Mouse (Mus musculus) forebrain, embryonic 13.5 days (tissue): ENCODE measurements at regions not wholly inside any gene's neighbourhood (a gene's known extent, or its start where the extent isn't known, plus 50 kb on each side); places are given as distances from the start of the nearest gene placed in this dataset.

Source experiments
- ATAC-seq: fragments of 200-750 bp; cut with Nextera tagmentation; 2 replicates; pipeline ENCODE4 v1.8.0; 2017
- H3K27ac ChIP-seq: fragments of 300-500 bp; sonication (generic); 2 replicates; pipeline ENCODE4 v1.5.1; 2015; ENCODE audit warnings: inconsistent platforms, mild to moderate bottlenecking, moderate library complexity
- H3K27me3 ChIP-seq: fragments of 300-500 bp; sonication (generic); 2 replicates; pipeline ENCODE4 v1.6.1; 2015; ENCODE audit warnings: mild to moderate bottlenecking, inconsistent platforms
- H3K36me3 ChIP-seq: fragments of 300-500 bp; sonication (generic); 2 replicates; pipeline ENCODE4 v1.6.1; 2015; ENCODE audit warnings: mild to moderate bottlenecking, inconsistent platforms; ENCODE audit not compliant: poor library complexity, severe bottlenecking
- H3K4me1 ChIP-seq: fragments of 300-500 bp; sonication (generic); 2 replicates; pipeline ENCODE4 v1.6.1; 2015; ENCODE audit warnings: inconsistent platforms
- H3K4me2 ChIP-seq: fragments of 300-500 bp; sonication (generic); 2 replicates; pipeline ENCODE4 v1.6.1; 2015; ENCODE audit warnings: inconsistent platforms, mild to moderate bottlenecking, moderate library complexity
- H3K4me3 ChIP-seq: fragments of 300-500 bp; sonication (generic); 2 replicates; pipeline ENCODE4 v1.5.1; 2015; ENCODE audit warnings: mild to moderate bottlenecking, inconsistent platforms
- H3K9ac ChIP-seq: fragments of 300-500 bp; sonication (generic); 2 replicates; pipeline ENCODE4 v1.6.1; 2015; ENCODE audit warnings: mild to moderate bottlenecking, inconsistent platforms
- H3K9me3 ChIP-seq: fragments of 300-500 bp; sonication (generic); replicated peaks from 2 replicates; pipeline ENCODE4 v1.6.1; 2016; ENCODE audit warnings: inconsistent platforms
- WGBS: fragments of 180-500 bp; shearing (Covaris S2); methylation state at CpG from one replicate; pipeline ENCODE4 v1.1.7; 2015; 5-methylcytosine and 5-hydroxymethylcytosine counted together

- Histone ChIP-seq H3K27ac (no peak overlapping the region), H3K4me1 (no peaks in the 10 kb centered on the region), H3K9me3 (no peaks in the 10 kb centered on the region), H3K9ac (no peak overlapping the region), H3K36me3 (no peaks in the 10 kb centered on the region), H3K27me3 (no peaks in the 10 kb centered on the region), H3K4me2 (no peak overlapping the region), H3K4me3 (no peak overlapping the region)
- WGBS, result 94% methylated on average over 4 of the region's 4 CpGs
- ATAC-seq, result no peak
Measured at GRCm38 (mm10) chr3:147041201-147041600, 189.0 kb downstream of the Ttll7 start.

DNA sequence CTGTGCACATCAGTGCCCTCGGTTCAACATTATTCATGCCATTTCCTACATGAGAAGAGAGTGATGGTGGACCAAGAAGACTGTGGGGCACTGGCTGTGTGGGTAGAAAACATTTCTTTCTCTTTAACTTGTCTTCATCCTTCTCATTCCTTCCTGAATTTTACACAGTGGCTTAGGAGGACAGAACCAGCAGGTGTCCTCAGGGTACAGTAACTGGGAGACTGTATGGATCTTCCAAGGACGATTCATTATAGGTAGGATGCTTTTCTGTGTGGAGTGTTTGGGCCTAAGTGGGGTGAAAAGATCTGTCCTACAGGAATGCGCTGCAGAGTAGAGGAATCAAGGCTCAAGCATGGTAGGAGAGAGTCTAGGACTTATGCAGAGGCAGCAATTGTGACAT, 190.7 kb downstream of the Ttll7 start:
- no peaks in the 10 kb centered on the region for H3K9me3 ChIP-seq
- 89% methylated on average over 3 of the region's 3 CpGs for WGBS
- ATAC-seq, result no peak

DNA sequence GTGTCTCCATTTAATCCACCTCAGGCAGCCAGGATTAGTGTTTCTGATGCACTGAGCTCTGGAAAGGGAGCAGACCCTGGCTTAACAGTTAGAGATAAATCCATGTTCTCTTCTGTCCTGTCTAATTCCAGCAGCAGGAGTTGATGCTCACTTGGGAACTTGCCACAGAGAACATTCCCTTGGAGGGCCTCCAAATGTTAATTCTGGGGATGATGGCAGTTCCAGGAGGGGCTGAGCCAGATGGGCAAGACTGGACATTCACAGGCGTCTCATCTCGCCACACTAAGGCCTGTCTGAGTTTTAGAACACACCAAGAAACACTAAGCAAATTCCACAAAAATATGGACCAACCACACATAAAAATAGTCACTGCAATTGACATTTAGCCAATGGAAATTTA, 194.5 kb downstream of the Ttll7 start:
- Histone ChIP-seq H3K27ac (no peak overlapping the region), H3K9ac (no peak overlapping the region), H3K4me1 (no peaks in the 10 kb centered on the region), H3K36me3 (no peaks in the 10 kb centered on the region), H3K4me2 (no peak overlapping the region), H3K27me3 (no peaks in the 10 kb centered on the region), H3K9me3 (no peaks in the 10 kb centered on the region; the same call in 1 of the 2 replicates), H3K4me3 (no peak overlapping the region)
- 73% methylated on average over 2 of the region's 2 CpGs for WGBS
- no peak for ATAC-seq

More for the DNA sequence above, 190.7 kb downstream of the Ttll7 start:
- Histone ChIP-seq H3K36me3 (no peaks in the 10 kb centered on the region), H3K27me3 (no peaks in the 10 kb centered on the region), H3K4me2 (no peak overlapping the region), H3K4me3 (no peak overlapping the region), H3K4me1 (no peaks in the 10 kb centered on the region), H3K27ac (no peak overlapping the region), H3K9ac (no peak overlapping the region)

DNA sequence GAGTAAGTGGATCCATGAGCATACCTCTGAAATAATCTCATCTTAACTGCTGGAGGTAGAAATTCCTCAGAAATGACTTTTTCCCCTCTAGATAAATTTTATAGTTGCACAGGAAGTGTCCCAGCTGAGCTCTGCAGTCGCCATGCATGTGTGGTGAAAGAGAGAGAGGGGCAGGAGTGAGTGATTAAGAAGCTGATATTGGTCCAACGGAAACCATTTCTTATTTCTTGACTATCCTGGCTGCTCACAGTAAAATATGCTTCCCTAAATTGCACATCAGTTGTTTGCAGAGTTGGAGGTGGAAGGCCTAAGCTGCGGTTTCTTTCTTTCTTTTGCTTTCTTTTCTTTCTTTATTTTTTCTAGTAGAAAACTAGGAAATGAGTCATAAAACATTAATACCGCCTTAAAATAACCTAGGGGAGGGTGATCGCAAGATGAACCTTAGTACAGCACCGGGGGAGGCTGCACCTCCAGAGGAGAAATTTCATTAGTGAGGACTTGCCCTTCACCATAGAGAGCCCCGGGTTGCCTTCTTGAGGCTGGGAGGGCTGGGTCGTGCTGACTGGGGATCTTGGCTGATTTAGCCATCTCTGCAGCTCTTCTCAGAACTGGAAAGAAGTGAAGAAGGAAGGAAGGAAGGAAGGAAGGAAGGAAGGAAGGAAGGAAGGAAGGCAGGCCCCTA, 202.1 kb downstream of the Ttll7 start:
- H3K27ac ChIP-seq, result no peak overlapping the region
- no peaks in the 10 kb centered on the region for H3K36me3 ChIP-seq
- H3K4me1 ChIP-seq, result no peaks in the 10 kb centered on the region
- WGBS, result 92% methylated on average over 8 of the region's 8 CpGs
- no peaks in the 10 kb centered on the region; the same call in 1 of the 2 replicates for H3K9me3 ChIP-seq
- no peak for ATAC-seq
- no peaks in the 10 kb centered on the region for H3K27me3 ChIP-seq
- no peak overlapping the region for H3K4me2 ChIP-seq
- no peak overlapping the region for H3K4me3 ChIP-seq
- no peak overlapping the region for H3K9ac ChIP-seq

GRCm38 (mm10) chr3:147057874-147058273, 205.7 kb downstream of the Ttll7 start:
- no peak overlapping the region for H3K4me3 ChIP-seq
- no peak overlapping the region for H3K4me2 ChIP-seq
- no peaks in the 10 kb centered on the region for H3K4me1 ChIP-seq
- H3K9me3 ChIP-seq, result no peaks in the 10 kb centered on the region
- ATAC-seq, result no peak
- H3K27ac ChIP-seq, result no peak overlapping the region
- 88% methylated on average over 3 of the region's 3 CpGs for WGBS
- H3K27me3 ChIP-seq, result no peaks in the 10 kb centered on the region
- H3K9ac ChIP-seq, result no peak overlapping the region
- H3K36me3 ChIP-seq, result no peaks in the 10 kb centered on the region

DNA sequence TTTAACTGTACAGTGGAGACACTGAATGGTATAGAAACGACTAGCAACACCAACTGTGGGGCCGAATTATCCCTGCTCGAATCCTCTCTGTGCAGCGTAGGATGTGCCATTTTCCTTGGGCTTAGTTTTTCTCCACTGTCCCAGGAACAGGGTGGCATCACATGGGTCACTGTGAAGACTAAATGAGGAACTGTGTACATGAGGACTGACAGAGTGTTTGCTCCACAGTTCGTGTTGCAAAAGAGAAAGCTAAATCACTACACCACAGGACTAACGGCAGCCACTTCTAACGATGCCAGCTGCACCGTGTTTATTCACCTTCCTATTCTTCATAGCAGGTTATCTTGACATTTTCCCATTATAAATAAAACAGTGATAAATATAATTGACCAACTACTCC, 208.5 kb downstream of the Ttll7 start:
- no peak overlapping the region for H3K9ac ChIP-seq
- no peak overlapping the region for H3K27ac ChIP-seq
- peaks cover 16% of the 10 kb centered on the region for H3K4me1 ChIP-seq
- no peaks in the 10 kb centered on the region for H3K9me3 ChIP-seq
- H3K4me2 ChIP-seq, result no peak overlapping the region
- H3K36me3 ChIP-seq, result no peaks in the 10 kb centered on the region
- no peak overlapping the region for H3K4me3 ChIP-seq
- 73% methylated on average over 8 of the region's 8 CpGs for WGBS
- H3K27me3 ChIP-seq, result no peaks in the 10 kb centered on the region
- ATAC-seq, result no peak

DNA sequence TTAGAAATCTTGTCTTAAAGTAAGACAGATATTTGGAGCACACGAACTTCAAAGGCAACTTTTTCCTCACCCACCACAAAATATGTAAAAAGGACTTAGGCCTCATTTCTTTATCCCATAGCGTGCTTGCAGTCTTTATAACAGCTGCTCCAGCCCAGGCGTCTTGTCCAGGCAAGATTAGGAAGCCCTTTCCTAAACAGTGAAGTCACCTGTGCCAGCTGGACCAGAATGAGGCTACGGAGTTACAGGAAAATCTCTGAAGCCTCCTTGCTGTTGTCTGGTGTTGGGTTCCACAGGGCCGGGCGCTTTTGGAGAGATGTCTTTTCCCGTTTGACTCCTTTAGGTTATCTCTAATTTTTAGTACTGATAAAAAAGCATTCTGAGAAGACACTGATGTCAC, 210.3 kb downstream of the Ttll7 start:
- 83% methylated on average over 7 of the region's 7 CpGs for WGBS
- no peak overlapping the region for H3K27ac ChIP-seq
- no peak overlapping the region for H3K4me3 ChIP-seq
- no peaks in the 10 kb centered on the region for H3K27me3 ChIP-seq
- H3K4me1 ChIP-seq, result peaks cover 16% of the 10 kb centered on the region
- H3K36me3 ChIP-seq, result no peaks in the 10 kb centered on the region
- H3K9ac ChIP-seq, result no peak overlapping the region
- H3K9me3 ChIP-seq, result no peaks in the 10 kb centered on the region
- no peak for ATAC-seq
- H3K4me2 ChIP-seq, result no peak overlapping the region

DNA sequence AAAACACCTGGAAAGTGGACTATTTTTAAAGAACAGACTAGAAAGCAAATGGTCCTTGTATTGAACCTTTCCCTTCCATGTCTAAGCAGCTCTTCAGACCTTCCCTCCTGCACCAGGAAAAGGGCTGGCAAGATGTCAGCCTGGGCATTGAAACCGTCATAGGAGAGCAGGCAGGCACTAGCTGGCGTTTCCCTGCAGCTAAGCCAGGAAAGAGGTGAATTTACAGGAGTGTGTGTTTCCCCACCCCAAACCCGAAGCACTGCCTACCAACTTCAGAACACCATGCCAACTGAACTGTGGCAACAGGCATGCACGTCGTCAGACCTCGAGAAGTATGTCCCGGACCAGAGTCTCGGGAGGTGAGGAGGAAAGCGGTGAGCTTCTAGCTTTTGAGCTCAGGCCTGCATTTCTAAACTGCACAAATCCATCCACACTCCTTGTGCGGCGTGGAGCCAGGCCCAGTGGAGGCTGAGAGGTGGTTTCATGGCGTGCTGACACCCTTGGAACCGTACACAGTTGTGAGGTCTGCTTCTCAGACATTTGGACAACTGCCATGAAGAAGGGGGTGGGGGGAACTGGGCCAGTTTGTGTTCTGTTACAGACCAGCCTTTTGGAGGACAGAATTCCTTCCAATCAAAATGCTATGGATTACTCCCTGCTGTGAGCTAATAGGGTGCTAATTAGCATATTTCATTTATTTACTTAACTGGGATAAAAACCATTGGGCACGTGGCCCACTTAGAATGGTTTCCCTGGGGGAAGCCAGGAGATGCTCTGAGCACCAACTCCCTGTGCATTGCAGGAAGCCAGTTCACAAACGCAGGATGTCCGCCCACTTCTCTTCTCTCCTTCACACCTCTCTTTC, 211.6 kb downstream of the Ttll7 start:
- Histone ChIP-seq H3K4me2 (peak overlapping the region; percentile 25), H3K4me3 (no peak overlapping the region), H3K36me3 (no peaks in the 10 kb centered on the region), H3K9me3 (no peaks in the 10 kb centered on the region), H3K27me3 (no peaks in the 10 kb centered on the region), H3K4me1 (peaks cover 16% of the 10 kb centered on the region), H3K27ac (peak overlapping the region; percentile 74), H3K9ac (no peak overlapping the region)
- ATAC-seq, result peak; percentile 97
- WGBS, result 33% methylated on average over 16 of the region's 16 CpGs

DNA sequence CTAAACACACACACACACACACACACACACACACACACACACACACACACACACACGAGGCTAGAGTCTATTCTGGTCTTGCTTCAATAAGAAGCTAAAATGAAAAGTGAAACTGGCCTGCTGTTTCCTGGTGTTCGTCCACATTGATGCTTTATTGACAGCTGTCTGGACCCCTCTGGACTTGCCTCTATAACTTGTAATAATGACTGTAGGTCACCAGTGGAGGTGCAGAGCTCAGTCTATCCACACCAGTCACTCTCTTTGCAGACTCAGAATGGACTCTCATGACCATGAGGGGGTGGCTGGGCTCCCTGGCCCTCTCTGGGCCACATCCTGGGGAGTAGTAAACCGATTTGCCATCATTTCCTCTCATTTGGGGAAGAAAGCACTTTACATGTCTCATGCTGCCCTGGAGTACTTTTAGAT, 212.3 kb downstream of the Ttll7 start:
- peak; percentile 19 for ATAC-seq
- Histone ChIP-seq H3K27me3 (no peaks in the 10 kb centered on the region), H3K4me1 (peaks cover 16% of the 10 kb centered on the region), H3K9me3 (no peaks in the 10 kb centered on the region), H3K4me3 (no peak overlapping the region), H3K36me3 (no peaks in the 10 kb centered on the region), H3K9ac (no peak overlapping the region), H3K27ac (peak overlapping the region; percentile 74), H3K4me2 (peak overlapping the region; percentile 25)
- WGBS, result 31% methylated on average over 3 of the region's 3 CpGs

DNA sequence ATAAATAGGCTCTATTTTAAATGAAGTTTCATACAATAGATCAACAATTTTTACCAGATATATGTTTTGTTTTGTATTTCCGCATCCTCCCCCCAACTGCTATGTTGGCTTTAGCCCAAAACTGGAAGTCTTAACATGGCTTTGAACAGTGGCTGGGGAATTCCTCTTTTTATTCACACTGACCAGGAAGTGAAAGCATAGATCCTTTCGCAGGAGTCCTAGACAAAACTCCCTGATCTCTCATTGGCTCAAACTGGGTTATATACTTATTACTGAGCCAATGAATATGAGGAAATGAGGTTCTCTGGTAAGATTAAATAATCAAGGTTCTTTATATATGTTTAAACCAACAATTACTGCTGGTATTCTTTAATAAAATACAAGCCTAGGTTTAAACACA, 218.8 kb downstream of the Ttll7 start:
- H3K9ac ChIP-seq, result no peak overlapping the region
- no peak for ATAC-seq
- 94% methylated on average over 2 of the region's 2 CpGs for WGBS

DNA sequence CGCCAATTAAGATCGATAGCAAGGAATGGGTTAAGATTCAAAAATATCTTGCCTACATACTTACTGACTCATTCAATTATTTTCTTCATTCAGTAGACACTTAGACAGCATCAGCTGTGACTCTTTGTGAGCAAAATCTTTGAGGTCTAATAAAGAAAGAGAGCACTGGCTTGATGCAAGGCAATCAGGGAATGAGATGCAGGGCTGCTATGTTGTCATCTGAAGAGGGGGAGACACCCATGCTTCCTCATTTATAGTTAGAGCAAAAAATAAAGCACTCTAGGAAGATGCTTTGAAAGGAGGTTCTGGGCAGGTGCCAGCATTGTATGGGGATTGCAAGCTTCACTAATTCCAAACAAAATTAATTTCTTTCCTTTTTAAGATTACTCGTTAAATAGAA, 228.0 kb downstream of the Ttll7 start:
- peak; percentile 52; the same call in 1 of the 2 replicates for ATAC-seq
- WGBS, result 40% methylated on average over 3 of the region's 3 CpGs

More for the DNA sequence above, 218.8 kb downstream of the Ttll7 start:
- Histone ChIP-seq H3K9me3 (no peaks in the 10 kb centered on the region), H3K27ac (no peak overlapping the region), H3K27me3 (no peaks in the 10 kb centered on the region), H3K4me1 (no peaks in the 10 kb centered on the region), H3K4me2 (no peak overlapping the region), H3K36me3 (no peaks in the 10 kb centered on the region), H3K4me3 (no peak overlapping the region)

GRCm38 (mm10) chr3:147080768-147081448, 228.7 kb downstream of the Ttll7 start:
- 41% methylated on average over 4 of the region's 4 CpGs for whole genome bisulfite sequencing
- H3K4me1 ChIP-seq, result peaks cover 49% of the 10 kb centered on the region
- ATAC-seq, result no peak
- no peak overlapping the region for H3K4me2 ChIP-seq
- H3K27me3 ChIP-seq, result no peaks in the 10 kb centered on the region
- H3K4me3 ChIP-seq, result no peak overlapping the region
- no peak overlapping the region for H3K9ac ChIP-seq
- no peaks in the 10 kb centered on the region for H3K36me3 ChIP-seq
- H3K27ac ChIP-seq, result peak overlapping the region; percentile 31; the same call in 1 of the 2 replicates
- H3K9me3 ChIP-seq, result no peaks in the 10 kb centered on the region

More for the DNA sequence above, 228.0 kb downstream of the Ttll7 start:
- Histone ChIP-seq H3K4me2 (no peak overlapping the region), H3K27ac (peak overlapping the region; percentile 31; the same call in 1 of the 2 replicates), H3K36me3 (no peaks in the 10 kb centered on the region), H3K27me3 (no peaks in the 10 kb centered on the region), H3K4me1 (peaks cover 42% of the 10 kb centered on the region), H3K4me3 (no peak overlapping the region), H3K9ac (no peak overlapping the region), H3K9me3 (no peaks in the 10 kb centered on the region)
